Mouse (Mus musculus): Measurements from ENCODE around the gene Mapk9.

DNA sequence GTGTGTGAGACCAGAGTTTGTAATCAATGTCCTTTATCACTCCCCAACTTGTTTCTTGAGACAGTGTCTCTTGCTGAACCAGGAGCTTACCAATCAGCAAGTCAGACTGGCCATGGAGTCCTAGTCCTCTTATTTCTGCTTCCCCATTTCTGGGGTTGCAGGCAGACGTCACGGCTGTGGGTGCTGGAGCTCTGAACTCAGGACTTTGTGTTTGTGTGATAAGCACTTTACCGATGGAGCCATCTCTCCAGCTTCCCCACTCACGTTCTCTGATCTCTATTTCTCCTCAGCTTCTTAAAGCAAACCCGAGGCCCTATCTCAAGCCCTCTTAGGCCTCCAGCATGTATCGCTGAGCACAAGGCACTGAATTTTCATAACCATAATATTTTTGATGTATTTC is 72.8 kb downstream of the Mapk9 start:
- TF ChIP-seq EP300 (IDR thresholded peaks at IDR 0.05; ENCODE audit: insufficient read depth, low read depth, low read length) (no peak), CTCF (IDR thresholded peaks at IDR 0.05; ENCODE audit: low read depth, low read length) (no peak)
